Mouse (Mus musculus): Measurements from ENCODE around the gene Wnt8b.

DNA sequence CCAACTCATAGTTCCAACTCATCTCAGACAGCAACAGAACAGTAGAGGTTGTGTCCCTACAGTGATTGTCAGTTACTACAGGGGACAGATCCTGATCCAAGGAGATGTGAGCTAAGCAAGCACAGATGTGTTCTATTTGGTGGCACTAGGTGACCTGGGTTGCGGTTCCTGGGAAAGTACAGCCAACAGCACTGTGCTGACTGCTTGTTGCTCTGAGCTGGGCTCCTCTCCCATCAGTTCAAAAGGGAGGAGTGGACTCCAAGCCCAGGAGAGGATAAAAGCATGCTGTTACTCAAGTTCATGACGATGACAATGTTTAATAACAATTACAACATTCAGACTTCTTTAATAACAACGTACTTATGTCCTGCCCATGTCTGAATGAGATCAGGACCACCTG lies 47.5 kb upstream of the Wnt8b start:
- TF ChIP-seq POLR2A (IDR thresholded peaks at IDR 0.05; ENCODE audit: low read depth, low read length) (no peak), CTCF (IDR thresholded peaks at IDR 0.05; ENCODE audit: extremely low read depth, insufficient read length, insufficient replicate concordance, low read depth, low read length) (no peak)

Measured in small intestine, adult 2 months (tissue).